Mouse (Mus musculus) MEL (cell line): ENCODE measurements around the gene Npr1.

Source experiments
- CTCF ChIP-seq, 3 experiments: IDR thresholded peaks in 2 of 3; conservative IDR thresholded peaks in 1 of 3; 2 replicates each; pipeline ENCODE4 v1.5.1; 2011 to 2012; ENCODE audit warnings: low read length in 3 of 3, low read depth in 2 of 3, mild to moderate bottlenecking in 2 of 3, improper control_type of control experiment in 1 of 3, inconsistent platforms in 1 of 3, mixed read lengths in 1 of 3, moderate library complexity in 1 of 3; ENCODE audit not compliant: control insufficient read depth in 1 of 3, insufficient read depth in 1 of 3, poor library complexity in 1 of 3, severe bottlenecking in 1 of 3
- EP300 ChIP-seq, 2 experiments: IDR thresholded peaks; 2 replicates each; pipeline ENCODE4 v1.6.1; 2011; ENCODE audit warnings: improper control_type of control experiment in 2 of 2, low read length in 2 of 2, low read depth in 1 of 2, mild to moderate bottlenecking in 1 of 2
- GATA1 ChIP-seq: IDR thresholded peaks from 2 replicates; pipeline ENCODE4 v1.6.1; 2011; ENCODE audit warnings: low read depth, low read length, improper control_type of control experiment
- KAT2A ChIP-seq: conservative IDR thresholded peaks from 2 replicates; pipeline ENCODE4 v1.6.1; 2012; ENCODE audit warnings: low read depth, low read length, improper control_type of control experiment, inconsistent platforms
- MAFK ChIP-seq: IDR thresholded peaks from 2 replicates; pipeline ENCODE4 v1.6.1; 2011; ENCODE audit warnings: low read depth, mild to moderate bottlenecking, low read length, improper control_type of control experiment, borderline replicate concordance
- MYC ChIP-seq: IDR thresholded peaks from 2 replicates; pipeline ENCODE4 v1.6.1; 2011; ENCODE audit warnings: low read depth, mild to moderate bottlenecking, low read length, improper control_type of control experiment, moderate library complexity
- POLR2A ChIP-seq, 2 experiments: IDR thresholded peaks; 2 replicates each; pipeline ENCODE4 v1.6.1; 2011 to 2012; ENCODE audit warnings: low read length in 2 of 2, mild to moderate bottlenecking in 2 of 2, control low read depth in 1 of 2, improper control_type of control experiment in 1 of 2, low read depth in 1 of 2, moderate library complexity in 1 of 2; ENCODE audit not compliant: control insufficient read depth in 1 of 2, insufficient read depth in 1 of 2, poor library complexity in 1 of 2
- SMC3 ChIP-seq: IDR thresholded peaks from 2 replicates; pipeline ENCODE4 v1.6.1; 2011; ENCODE audit warnings: low read depth, low read length, improper control_type of control experiment
- TCF12 ChIP-seq: IDR thresholded peaks from 2 replicates; pipeline ENCODE4 v1.6.1; 2014; ENCODE audit warnings: low read depth, mild to moderate bottlenecking, inconsistent platforms, low read length, improper control_type of control experiment, moderate library complexity
- ZC3H11A ChIP-seq: IDR thresholded peaks from 2 replicates; pipeline ENCODE4 v1.6.1; 2012; ENCODE audit warnings: low read depth, mild to moderate bottlenecking, inconsistent platforms, low read length, improper control_type of control experiment

- TF ChIP-seq CTCF (IDR thresholded peaks at IDR 0.05 in 2 of 3, conservative IDR thresholded peaks at IDR 0.05 in 1 of 3; ENCODE audit: control insufficient read depth in 1 of 3, insufficient read depth in 1 of 3, low read depth in 2 of 3, low read length in 3 of 3, poor library complexity in 1 of 3, severe bottlenecking in 1 of 3) (no peak), MYC (no peak), KAT2A (no peak), POLR2A (IDR thresholded peaks at IDR 0.05; ENCODE audit: control insufficient read depth in 1 of 2, insufficient read depth in 1 of 2, low read depth in 1 of 2, low read length in 2 of 2, poor library complexity in 1 of 2) (no peak), GATA1 (no peak), EP300 (IDR thresholded peaks at IDR 0.05; ENCODE audit: low read depth in 1 of 2, low read length in 2 of 2) (no peak), SMC3 (no peak), ZC3H11A (no peak), TCF12 (no peak), MAFK (no peak)
Observed at GRCm38 (mm10) chr3:90404609-90405008, 61.1 kb downstream of the Npr1 start.
